Mouse (Mus musculus) subcutaneous adipose tissue, adult 2 months (tissue): Measurements from ENCODE around the gene Chd5. TPM values are rescaled to one million over a fixed set of nuclear protein-coding genes. Genes with fewer than 3 reads are reported as not detected.

Source experiments
- polyA plus RNA-seq: library from polyadenylated mRNA; depleted of rRNA; stranded (reverse); fragments of >200 nt; gene quantifications from 2 replicates; pipeline ENCODE4 v1.2.3, GENCODE M21; 2012; ENCODE audit warnings: low replicate concordance; rRNA removed

Chd5 gene
- 0.19 and 0.21 TPM in 2 replicates for polyA plus RNA-seq

DNA sequence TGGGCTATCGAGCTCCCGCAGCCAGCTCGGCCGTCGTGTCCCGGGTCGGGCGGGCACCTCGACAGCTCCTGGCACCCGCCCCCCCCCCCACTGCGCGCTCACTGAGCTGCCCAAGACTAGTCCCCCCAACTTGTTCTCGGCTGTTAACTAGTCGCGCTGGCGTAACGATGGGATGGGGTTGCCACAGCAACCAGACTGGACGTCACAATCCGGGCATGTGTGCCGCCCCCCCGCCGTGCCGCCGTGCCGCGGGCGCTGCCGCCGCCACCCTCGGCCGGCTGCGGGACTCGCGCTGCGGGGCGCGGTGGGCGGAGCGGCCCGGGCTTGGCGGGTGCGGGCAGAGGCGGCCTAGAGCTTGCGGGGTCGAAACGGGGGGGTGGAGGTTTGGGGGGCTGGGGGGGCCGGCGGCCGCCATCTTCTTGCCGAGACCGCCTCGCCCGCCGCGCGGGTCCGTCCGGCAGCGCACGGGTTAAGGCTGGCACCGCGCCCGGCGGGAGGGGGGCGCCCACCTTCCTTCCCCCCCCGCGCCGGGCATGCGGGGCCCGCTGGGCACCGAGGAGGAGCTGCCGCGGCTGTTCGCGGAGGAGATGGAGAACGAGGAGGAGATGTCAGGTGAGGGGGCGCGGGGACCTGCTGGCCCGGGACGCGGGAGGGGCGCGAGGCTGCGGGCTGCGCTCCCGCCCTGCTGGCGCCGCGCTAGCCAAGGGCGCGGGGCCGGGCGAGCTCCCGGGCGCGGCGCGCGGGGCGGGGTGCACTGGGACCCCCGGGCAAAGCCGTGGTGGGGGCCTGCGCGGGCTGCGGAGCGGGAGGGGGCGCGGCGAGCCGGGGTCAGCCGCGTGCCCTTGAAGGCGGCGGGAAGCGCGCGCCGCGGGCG, at the start of gene Chd5:
Chd5 (plus strand) TSS at position 233 of the 874 bp plus-strand sequence.

DNA sequence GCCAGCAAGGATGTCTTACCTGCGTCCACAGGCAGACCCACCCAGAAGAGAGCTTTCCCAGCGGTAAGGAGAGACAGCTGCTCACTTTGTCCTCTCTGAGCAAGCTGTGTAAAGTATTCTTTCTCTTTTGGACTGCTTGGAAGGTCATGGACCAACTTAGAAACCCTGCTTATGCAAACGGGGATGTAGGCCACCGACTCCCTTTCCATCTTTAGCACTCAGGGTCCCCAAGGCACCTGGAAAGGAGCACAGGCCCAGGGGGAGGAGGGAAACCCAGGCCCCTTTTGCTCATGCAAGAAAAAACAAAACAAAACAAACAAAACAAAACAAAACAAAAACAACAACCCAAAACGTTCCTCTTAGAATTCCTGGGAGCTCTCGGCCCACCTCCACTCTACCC, 46.9 kb upstream of the Chd5 start, which contains the start of gene Hes3:
Hes3 (minus strand) TSS at position 101 of the 400 bp plus-strand sequence.

DNA sequence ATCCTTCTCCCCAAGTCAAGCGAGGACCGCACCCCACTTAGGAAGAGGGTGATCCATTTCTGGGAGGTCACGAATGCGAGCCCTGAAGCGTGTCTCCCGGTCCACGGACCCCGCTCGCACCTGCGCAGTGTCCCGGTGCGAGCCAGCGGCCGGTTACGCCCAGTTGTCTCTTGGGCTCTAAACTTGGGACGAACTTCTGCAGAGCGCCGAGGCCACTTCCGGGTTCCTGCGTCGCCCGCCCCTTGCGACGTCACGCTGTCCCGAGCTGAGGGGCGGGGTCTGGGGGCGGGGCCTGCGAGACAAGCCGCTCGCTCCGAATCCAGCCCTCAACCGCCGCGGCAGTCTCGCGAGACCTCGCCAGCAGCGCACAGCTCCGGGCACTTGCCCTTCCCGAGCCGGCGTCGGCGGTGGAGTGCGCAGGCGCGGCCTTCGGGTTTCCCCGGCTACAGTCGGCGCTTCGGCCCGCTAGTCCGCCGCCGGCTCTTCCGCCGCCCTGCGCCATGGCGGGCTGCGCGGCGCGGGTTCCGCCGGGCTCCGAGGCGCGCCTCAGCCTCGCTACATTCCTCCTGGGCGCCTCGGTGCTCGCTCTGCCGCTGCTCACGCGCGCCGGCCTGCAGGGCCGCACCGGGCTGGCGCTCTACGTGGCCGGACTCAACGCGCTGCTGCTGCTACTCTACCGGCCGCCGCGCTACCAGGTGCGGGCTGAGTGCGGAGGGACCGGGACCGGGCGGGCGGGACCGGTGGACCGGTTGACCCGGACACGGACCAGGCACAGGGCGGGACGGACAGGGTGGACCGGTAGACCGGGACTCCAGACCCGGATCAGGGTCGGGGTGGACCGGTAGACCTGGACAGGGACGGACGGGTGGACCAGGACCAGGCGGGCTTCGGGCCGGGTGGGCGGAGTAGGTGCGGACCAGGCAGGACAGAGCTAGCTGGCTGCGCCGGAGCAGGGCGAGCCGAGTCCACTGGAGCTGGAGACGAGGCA, 41.3 kb upstream of the Chd5 start, which contains the start of gene Icmt:
Icmt (plus strand) TSS at position 354 of the 988 bp plus-strand sequence.

DNA sequence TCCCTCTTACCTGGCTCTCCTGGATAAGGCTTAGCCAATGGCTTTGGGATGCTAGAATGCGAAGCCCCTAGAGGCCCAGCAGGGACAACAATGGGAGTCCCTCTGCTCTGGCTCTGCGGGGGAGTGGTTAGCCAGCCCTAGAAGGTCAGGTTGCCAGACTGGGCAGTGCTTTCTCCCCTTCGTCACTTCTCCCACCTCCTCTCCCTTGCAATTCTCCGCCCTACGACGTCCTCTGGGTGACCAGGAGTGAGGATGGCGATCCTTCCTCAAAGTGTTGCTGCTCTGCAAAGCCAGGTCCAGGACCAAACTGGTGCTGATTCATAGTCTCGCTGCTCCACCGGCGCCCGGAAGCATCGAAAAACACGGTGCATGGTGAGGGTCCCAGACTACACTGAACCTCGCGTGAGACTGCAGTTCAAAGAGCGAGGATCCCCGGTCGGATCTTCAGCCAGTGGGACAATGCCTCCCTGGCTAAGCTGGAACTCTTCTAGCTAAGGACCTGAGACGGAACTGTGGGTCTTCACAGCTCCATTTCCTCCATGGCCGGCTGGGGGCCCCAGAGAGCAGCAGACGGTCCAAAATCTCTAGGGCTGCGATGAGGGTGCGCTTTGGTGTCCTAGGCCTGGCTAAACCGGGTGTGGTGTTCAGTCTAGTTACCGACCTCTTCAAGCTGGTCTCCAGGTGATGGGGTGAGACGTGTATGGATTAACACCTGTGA, 19.8 kb upstream of the Chd5 start, which contains the start of gene Rnf207:
Rnf207 (minus strand) TSS at position 477 of the 718 bp plus-strand sequence.

DNA sequence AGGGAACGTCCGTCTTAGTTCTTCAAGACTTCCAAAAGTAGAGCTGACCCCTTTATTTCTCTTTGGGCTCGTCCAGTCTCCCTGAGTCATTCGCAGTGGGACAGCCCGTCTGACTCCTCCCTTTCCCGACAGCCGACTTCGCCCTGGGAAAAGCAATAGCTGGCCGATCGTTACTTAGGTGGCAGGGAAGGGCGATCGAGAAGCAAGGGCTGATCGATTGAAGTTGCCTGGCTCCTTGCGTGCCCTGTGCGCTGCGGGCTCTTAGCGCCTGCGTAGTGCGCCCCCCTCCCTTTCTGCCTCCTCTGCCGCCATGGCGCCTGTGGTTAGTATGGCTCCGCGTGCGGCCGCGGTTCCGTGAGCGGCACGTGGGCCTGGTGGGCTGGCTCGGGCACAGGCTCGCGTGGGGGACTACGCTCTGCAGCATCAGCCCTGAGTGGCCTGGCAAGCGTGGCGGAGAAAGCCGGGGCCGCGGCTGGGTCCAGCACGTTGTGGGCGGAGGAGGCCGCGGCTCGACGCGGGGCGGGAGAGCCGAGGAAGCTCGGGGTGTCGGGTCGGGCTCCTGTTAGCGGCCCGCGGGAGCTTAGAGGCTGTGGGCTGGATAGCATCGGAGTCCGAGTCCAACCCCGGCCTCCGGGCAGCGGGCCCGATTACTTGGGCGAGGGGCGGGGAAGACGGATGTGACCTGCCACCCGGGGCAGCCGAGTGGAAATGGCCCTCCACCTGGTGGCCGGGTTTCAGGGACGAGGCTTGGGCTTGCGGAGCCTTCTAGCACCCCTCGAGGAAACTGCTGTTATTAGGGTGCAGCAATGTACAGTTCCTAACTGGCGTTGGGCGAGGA, 12.7 kb upstream of the Chd5 start, which contains the start of gene Rpl22:
Rpl22 (plus strand) TSS at position 169 of the 838 bp plus-strand sequence.

Other genes with a start within 250 kb of the Chd5 start
- gene Tnfrsf25, start 222.7 kb upstream of the Chd5 start, polyA plus RNA-seq = 7.3 and 12.8 TPM in 2 replicates
- gene Espn, start 186.3 kb upstream of the Chd5 start, polyA plus RNA-seq = 1.2 and 4.9 TPM in 2 replicates
- 0.14 TPM in 1 of 2 replicates, not detected in the other for gene Hes2, start 179.8 kb upstream of the Chd5 start, polyA plus RNA-seq
- gene Acot7, start 160.5 kb upstream of the Chd5 start, polyA plus RNA-seq = 32.2 and 38.4 TPM in 2 replicates
- 19.5 and 68.5 TPM in 2 replicates for gene Gpr153, start 64.4 kb upstream of the Chd5 start, polyA plus RNA-seq
- gene Hes3, start 47.0 kb upstream of the Chd5 start, polyA plus RNA-seq = not detected in 2 replicates
- 26.9 and 41.0 TPM in 2 replicates for gene Icmt, start 41.4 kb upstream of the Chd5 start, polyA plus RNA-seq
- 0.62 and 6.2 TPM in 2 replicates for gene Rnf207, start 19.7 kb upstream of the Chd5 start, polyA plus RNA-seq
- gene Rpl22, start 12.9 kb upstream of the Chd5 start, polyA plus RNA-seq = 41.7 and 89.7 TPM in 2 replicates
- gene Nphp4, start 138.1 kb downstream of the Chd5 start, polyA plus RNA-seq = 0.62 and 2.5 TPM in 2 replicates
- 4.0 and 4.5 TPM in 2 replicates for gene Kcnab2, start 139.2 kb downstream of the Chd5 start, polyA plus RNA-seq